In the genomic region with DNA sequence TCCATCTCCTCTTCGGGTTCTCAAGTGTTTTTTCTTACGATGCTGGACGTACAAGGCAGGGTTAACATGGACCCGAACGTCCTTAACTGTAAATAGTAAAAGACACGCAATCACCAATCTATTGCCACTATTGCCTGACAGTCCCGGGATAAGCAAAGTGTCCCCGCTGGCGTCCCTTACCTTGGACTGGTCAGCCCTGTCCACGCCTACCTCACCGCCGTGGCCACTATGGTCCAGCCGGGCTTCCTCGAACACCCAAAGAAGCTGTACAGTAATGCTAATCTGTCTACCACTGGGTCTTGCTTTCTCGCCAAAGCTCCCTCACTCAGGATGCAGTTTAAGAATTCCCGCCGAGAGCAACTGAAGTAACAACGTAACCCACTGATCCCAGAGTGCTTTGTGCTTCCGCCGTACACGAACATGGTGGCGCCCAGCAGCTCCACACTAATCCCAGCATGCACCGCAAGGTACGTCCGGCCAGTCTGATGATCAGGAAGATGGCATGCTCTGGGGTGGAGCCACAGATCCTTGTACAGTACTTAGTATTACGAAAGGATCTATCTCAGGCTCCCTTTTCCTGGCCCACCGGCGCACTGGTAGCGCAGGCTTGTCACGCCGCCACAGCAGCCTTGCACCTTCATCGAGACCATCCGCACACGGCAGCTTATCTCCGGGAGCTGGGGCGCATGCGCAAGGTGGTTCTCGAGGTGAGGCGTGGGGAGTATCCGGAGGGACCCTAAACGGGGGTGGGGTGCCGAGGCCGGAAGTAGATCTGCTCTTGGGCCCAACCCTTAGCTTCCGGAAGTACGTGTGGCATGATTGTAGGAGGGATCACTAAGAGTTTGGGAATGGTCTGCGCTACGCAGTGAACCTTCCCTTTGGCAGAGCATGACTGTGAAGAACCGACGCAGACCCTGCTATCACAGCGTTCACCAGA, we compare ENCODE assay signal across 8 mouse cellular contexts. TPM values are rescaled to one million over a fixed set of nuclear protein-coding genes. Genes with fewer than 3 reads are reported as not detected.
DNase-seq lines count a peak whose midpoint lies in the region; ATAC-seq and TF ChIP-seq lines count a peak whose summit lies in the region.

A gene (plus strand): TSS at position 456 of the 937 bp plus-strand sequence.
A gene (minus strand): TSS at position 723 of the 937 bp plus-strand sequence.

- TF ChIP-seq POLR2A in cortical plate, adult 2 months (IDR thresholded peaks at IDR 0.05; ENCODE audit: extremely low read depth, insufficient read depth, low read length), result peak; percentile 62; the same call in 1 of the 2 replicates

- H3K27ac ChIP-seq in cortical plate, adult 2 months (ENCODE audit: insufficient read depth, low read length), result peak within 1 kb of the TSS; percentile 98

- H3K4me1 ChIP-seq in cortical plate, adult 2 months (ENCODE audit: control insufficient read depth, insufficient read depth, low read length), result no peaks in the 10 kb centered on the region
- H3K4me1 ChIP-seq in megakaryocyte, embryonic 14.5 days, result peaks cover 35% of the 10 kb centered on the region

- peaks cover 58% of the 10 kb centered on the region for H3K36me3 ChIP-seq in megakaryocyte, embryonic 14.5 days (replicated peaks; ENCODE audit: low read length)

- peak; percentile 96 for DNase-seq in gastrocnemius, adult 8-10 months (ENCODE audit: low spot score in 2 of 2)
- peak; percentile 89 for DNase-seq in hindlimb bud, embryonic 11.5 days (ENCODE audit: extremely low spot score, low read depth, low spot score)
- DNase-seq in left cerebral cortex, adult 8-10 months (ENCODE audit: low spot score in 2 of 2), result peak; percentile 97 to 98
- peak; percentile 96 to 98 for DNase-seq in right cerebral cortex, postnatal 10 days (ENCODE audit: low spot score in 2 of 2)
- peak; percentile 90 for DNase-seq in urinary bladder, postnatal 25 days (ENCODE audit: low spot score)

- no peaks in the 10 kb centered on the region for H3K27me3 ChIP-seq in megakaryocyte, embryonic 14.5 days (replicated peaks)

- H3K9me3 ChIP-seq in megakaryocyte, embryonic 14.5 days, result no peaks in the 10 kb centered on the region

- peak within 1 kb of the TSS; percentile 60 for H3K4me3 ChIP-seq in cortical plate, adult 2 months (ENCODE audit: insufficient read depth, low read length)
- H3K4me3 ChIP-seq in megakaryocyte, embryonic 14.5 days (replicated peaks), result peak within 1 kb of the TSS; percentile 99

- no peak for TF ChIP-seq CTCF in cortical plate, adult 2 months (IDR thresholded peaks at IDR 0.05; ENCODE audit: extremely low read depth, insufficient read depth, low read length)

- ATAC-seq in activated CD4-positive, CD25-positive, alpha-beta regulatory T cell, adult 4 months, result peak; percentile 94

RNA-seq across cellular contexts. Expression of the first gene that starts in this region (rescaled TPM):
- 1 to 10 TPM; 5.0 to 5.3 TPM for polyA plus RNA-seq in activated CD4-positive, CD25-positive, alpha-beta regulatory T cell, adult 4 months (2017; shearing (Covaris generic))
- 6.4 and 7.3 TPM in 2 replicates for polyA plus RNA-seq in cortical plate, adult 2 months (2012; rRNA removed)
- 1 to 10 TPM; 5.1 to 7.8 (median 6.0) TPM for total RNA-seq in gastrocnemius, adult 8-10 months (2022)
- total RNA-seq in left cerebral cortex, adult 8-10 months (2022), result 1 to 10 TPM; 7.4 to 9.6 (median 8.6) TPM
- polyA plus RNA-seq in megakaryocyte, embryonic 14.5 days (2012; ENCODE audit: insufficient read depth, low replicate concordance), result 3.5 and 4.1 TPM in 2 replicates

RNA-seq across cellular contexts. Expression of the second gene that starts in this region (rescaled TPM):
- 10 to 100 TPM; 19.7 to 24.5 TPM for polyA plus RNA-seq in activated CD4-positive, CD25-positive, alpha-beta regulatory T cell, adult 4 months (2017; shearing (Covaris generic))
- 6.5 and 7.7 TPM in 2 replicates for polyA plus RNA-seq in cortical plate, adult 2 months (2012; rRNA removed)
- total RNA-seq in gastrocnemius, adult 8-10 months (2022), result 1 to 10 TPM; 1.3 to 2.6 (median 2.0) TPM
- total RNA-seq in left cerebral cortex, adult 8-10 months (2022), result 1 to 10 TPM; 3.7 to 6.1 (median 4.3) TPM
- polyA plus RNA-seq in megakaryocyte, embryonic 14.5 days (2012; ENCODE audit: insufficient read depth, low replicate concordance), result 1.7 and 3.1 TPM in 2 replicates

Comparison
In these comparisons a context has a peak if more than half of its experiments do, and no peak if none do; other contexts are left out.
1. Peak in every context shown above with its lines: DNase-seq, ATAC-seq, H3K4me3 ChIP-seq and H3K27ac ChIP-seq.